Mouse (Mus musculus): ENCODE results near the gene Efhc1. TPM values are rescaled to one million over a fixed set of nuclear protein-coding genes. Genes with fewer than 3 reads are reported as not detected.
A peak's percentile ranks its signal among the peaks of the same experiment; 100 is the strongest.

The Efhc1 gene
- polyA plus RNA-seq (2014; fragmentation: Nextera tagmentation; extraction: Ambion mirVana) = 1.3 and 2.0 TPM in 2 replicates

DNA sequence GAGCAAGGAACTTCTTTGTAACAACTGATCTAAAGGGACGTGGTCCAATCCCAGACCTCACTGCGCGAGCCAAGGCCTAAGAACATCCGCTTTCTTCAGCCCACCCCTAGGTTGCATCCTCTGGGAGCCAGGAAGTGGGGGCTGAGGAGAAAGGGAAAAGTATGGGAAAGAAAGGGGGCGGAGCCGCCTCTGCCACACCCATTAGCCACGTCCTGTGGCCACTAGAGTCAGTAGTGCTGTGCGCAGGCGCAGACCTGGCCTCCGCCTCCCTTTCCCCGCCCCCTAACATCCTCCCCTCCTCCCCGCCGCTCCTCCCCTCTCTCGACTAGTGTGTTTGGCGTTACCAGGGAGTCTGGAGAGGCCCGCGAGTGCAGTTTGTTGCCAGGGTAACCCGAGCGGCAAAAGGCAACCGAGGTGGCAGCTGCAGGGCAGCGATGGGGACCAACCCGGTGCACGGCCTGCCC is at the start of gene Efhc1:
TSS of gene Efhc1 (plus strand) at position 327 of the 464 bp plus-strand sequence.
- H3K27ac ChIP-seq (ENCODE audit: low read depth, low read length) = peak within 1 kb of the TSS; percentile 89
- H3K36me3 ChIP-seq (ENCODE audit: control insufficient read depth, insufficient read depth, low read length) = no peaks in the 10 kb centered on the region
- no peaks in the 10 kb centered on the region for H3K9me3 ChIP-seq (ENCODE audit: control insufficient read depth, low read length)
- H3K4me1 ChIP-seq (ENCODE audit: control insufficient read depth, insufficient read depth, low read length) = 0 out of 2 replicates have a peak, but pooled peaks cover 3% of the 10 kb centered on the region
- H3K27me3 ChIP-seq (ENCODE audit: control insufficient read depth, insufficient read depth, low read length) = no peaks in the 10 kb centered on the region
- peak within 1 kb of the TSS; percentile 42 for H3K4me3 ChIP-seq (ENCODE audit: low read depth, low read length)
- WGBS = 2% methylated on average over 22 of the region's 23 CpGs
- DNase-seq (ENCODE audit: low spot score) (peak; percentile 96), ATAC-seq (ENCODE audit: insufficient read depth, low FRiP score, low TSS enrichment) (peak; percentile 98)
- H3K9ac ChIP-seq (ENCODE audit: low read length) = peak within 1 kb of the TSS; percentile 70
- peak within 1 kb of the TSS; percentile 70 for H3K4me2 ChIP-seq (ENCODE audit: low read depth)

DNA sequence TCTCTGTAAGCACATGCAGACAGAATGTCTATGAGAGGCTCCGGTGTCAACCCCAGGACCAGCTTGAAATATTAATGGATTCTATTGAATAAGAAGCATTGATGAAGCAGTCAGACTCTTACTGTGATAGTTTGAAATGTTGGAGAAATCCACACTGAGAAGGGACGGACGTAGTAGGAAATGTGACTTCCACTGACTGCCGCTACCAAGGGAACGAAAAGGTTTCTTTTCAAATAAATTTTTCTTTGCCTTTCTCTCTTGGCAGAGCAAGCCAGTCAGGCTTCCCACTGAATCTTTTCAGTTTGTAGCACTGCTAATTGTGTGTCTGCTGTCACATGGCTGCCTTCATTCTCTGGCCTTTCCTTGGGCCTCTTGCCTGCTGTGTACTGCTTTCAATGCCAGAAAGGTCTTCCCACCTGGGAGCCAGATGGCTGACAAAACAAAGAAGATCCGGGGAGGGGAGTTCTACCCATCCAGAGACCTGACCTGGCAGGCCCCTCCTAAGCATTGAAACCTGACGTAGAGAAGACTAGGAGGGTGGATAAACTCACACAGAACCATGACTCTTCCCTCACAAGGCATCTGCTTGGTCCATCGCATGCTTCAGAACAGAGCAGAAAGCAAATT is 45.8 kb upstream of the Efhc1 start:
- WGBS = 66% methylated on average over 8 of the region's 8 CpGs
- no peaks in the 10 kb centered on the region for H3K27me3 ChIP-seq (ENCODE audit: control insufficient read depth, insufficient read depth, low read length)
- H3K36me3 ChIP-seq (ENCODE audit: control insufficient read depth, insufficient read depth, low read length) = no peaks in the 10 kb centered on the region
- H3K4me3 ChIP-seq (ENCODE audit: low read depth, low read length) = no peak overlapping the region
- peak; percentile 71 for ATAC-seq (ENCODE audit: insufficient read depth, low FRiP score, low TSS enrichment)
- no peak overlapping the region for H3K27ac ChIP-seq (ENCODE audit: low read depth, low read length)
- no peak overlapping the region for H3K9ac ChIP-seq (ENCODE audit: low read length)
- no peaks in the 10 kb centered on the region for H3K9me3 ChIP-seq (ENCODE audit: control insufficient read depth, low read length)
- H3K4me1 ChIP-seq (ENCODE audit: control insufficient read depth, insufficient read depth, low read length) = no peaks in the 10 kb centered on the region
- no peak overlapping the region for H3K4me2 ChIP-seq (ENCODE audit: low read depth)
- no peak for DNase-seq (ENCODE audit: low spot score)

DNA sequence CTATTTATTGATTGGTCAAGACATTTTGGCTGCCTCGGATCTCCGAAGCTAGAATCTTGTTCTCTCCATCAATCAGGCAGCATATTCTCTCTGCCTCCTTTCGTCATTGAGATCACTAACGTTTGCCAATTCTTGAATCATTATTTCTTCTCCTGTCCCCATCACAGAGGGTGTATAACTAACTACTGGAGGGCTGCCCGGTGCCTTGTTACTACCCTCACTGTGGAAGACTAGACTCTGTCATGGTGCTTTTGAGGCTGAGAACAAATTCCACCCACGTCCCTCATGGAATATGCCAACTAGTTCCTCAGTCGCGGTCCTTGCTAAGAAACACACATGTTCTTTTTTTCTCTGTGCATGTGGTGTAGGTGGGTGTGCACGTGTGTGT is 45.3 kb upstream of the Efhc1 start:
- Histone ChIP-seq H3K4me3 (ENCODE audit: low read depth, low read length) (no peak overlapping the region), H3K9ac (ENCODE audit: low read length) (no peak overlapping the region), H3K27ac (ENCODE audit: low read depth, low read length) (no peak overlapping the region), H3K27me3 (ENCODE audit: control insufficient read depth, insufficient read depth, low read length) (no peaks in the 10 kb centered on the region), H3K4me2 (ENCODE audit: low read depth) (no peak overlapping the region), H3K9me3 (ENCODE audit: control insufficient read depth, low read length) (no peaks in the 10 kb centered on the region), H3K36me3 (ENCODE audit: control insufficient read depth, insufficient read depth, low read length) (no peaks in the 10 kb centered on the region), H3K4me1 (ENCODE audit: control insufficient read depth, insufficient read depth, low read length) (no peaks in the 10 kb centered on the region)
- DNase-seq (ENCODE audit: low spot score) (no peak), ATAC-seq (ENCODE audit: insufficient read depth, low FRiP score, low TSS enrichment) (no peak)
- 84% methylated on average over 9 of the region's 9 CpGs for WGBS

DNA sequence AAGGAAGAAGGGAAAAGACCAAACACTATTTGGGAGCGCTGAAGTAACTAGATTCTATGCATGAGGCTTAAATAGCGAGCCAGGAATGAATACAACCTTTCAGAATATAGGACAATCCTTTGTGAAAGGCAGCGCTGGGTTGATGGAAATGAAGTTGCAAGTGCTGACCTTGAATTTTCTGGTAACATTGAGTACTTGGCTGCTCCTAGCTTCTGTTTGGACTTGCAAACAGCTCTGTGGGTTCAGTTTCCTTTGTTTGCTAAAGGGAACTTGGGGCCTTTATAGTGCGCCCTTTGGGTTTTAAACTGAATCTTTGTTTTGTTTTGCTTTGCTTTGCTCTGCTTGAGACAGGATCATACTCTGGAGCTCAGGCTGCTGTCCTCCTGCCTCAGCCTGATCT is 42.9 kb upstream of the Efhc1 start:
- WGBS = 42% methylated on average over 4 of the region's 4 CpGs
- H3K4me2 ChIP-seq (ENCODE audit: low read depth) = no peak overlapping the region
- no peaks in the 10 kb centered on the region for H3K27me3 ChIP-seq (ENCODE audit: control insufficient read depth, insufficient read depth, low read length)
- H3K4me3 ChIP-seq (ENCODE audit: low read depth, low read length) = no peak overlapping the region
- no peaks in the 10 kb centered on the region for H3K36me3 ChIP-seq (ENCODE audit: control insufficient read depth, insufficient read depth, low read length)
- ATAC-seq (ENCODE audit: insufficient read depth, low FRiP score, low TSS enrichment) (no peak), DNase-seq (ENCODE audit: low spot score) (no peak)
- H3K27ac ChIP-seq (ENCODE audit: low read depth, low read length) = no peak overlapping the region
- H3K4me1 ChIP-seq (ENCODE audit: control insufficient read depth, insufficient read depth, low read length) = no peaks in the 10 kb centered on the region
- H3K9ac ChIP-seq (ENCODE audit: low read length) = no peak overlapping the region
- no peaks in the 10 kb centered on the region for H3K9me3 ChIP-seq (ENCODE audit: control insufficient read depth, low read length)

DNA sequence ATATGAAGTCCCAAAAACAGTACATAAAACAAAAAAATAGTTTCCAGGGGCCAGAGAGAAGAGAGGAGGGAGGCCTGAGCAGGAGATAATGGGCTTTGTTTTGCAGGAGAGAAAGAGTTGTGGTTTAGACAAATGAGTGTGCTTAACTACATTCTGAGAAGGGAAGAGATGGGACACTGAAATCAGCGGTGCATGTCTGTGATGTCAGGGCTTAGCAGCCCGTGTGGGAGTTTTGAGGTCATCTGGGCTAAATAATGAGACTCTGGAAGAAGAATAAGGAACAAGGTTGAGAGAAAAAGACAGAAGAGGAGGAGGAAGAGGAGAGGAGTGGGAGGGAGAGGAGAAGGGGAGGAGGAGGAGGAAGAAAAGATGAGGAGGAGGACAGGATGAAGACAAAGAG is 39.3 kb upstream of the Efhc1 start:
- WGBS = 39% methylated on average over 2 of the region's 2 CpGs
- Histone ChIP-seq H3K36me3 (ENCODE audit: control insufficient read depth, insufficient read depth, low read length) (no peaks in the 10 kb centered on the region), H3K4me3 (ENCODE audit: low read depth, low read length) (no peak overlapping the region), H3K27ac (ENCODE audit: low read depth, low read length) (no peak overlapping the region), H3K4me2 (ENCODE audit: low read depth) (no peak overlapping the region), H3K9ac (ENCODE audit: low read length) (no peak overlapping the region), H3K27me3 (ENCODE audit: control insufficient read depth, insufficient read depth, low read length) (no peaks in the 10 kb centered on the region), H3K9me3 (ENCODE audit: control insufficient read depth, low read length) (no peaks in the 10 kb centered on the region), H3K4me1 (ENCODE audit: control insufficient read depth, insufficient read depth, low read length) (no peaks in the 10 kb centered on the region)
- no peak for DNase-seq (ENCODE audit: low spot score)
- ATAC-seq (ENCODE audit: insufficient read depth, low FRiP score, low TSS enrichment) = no peak

DNA sequence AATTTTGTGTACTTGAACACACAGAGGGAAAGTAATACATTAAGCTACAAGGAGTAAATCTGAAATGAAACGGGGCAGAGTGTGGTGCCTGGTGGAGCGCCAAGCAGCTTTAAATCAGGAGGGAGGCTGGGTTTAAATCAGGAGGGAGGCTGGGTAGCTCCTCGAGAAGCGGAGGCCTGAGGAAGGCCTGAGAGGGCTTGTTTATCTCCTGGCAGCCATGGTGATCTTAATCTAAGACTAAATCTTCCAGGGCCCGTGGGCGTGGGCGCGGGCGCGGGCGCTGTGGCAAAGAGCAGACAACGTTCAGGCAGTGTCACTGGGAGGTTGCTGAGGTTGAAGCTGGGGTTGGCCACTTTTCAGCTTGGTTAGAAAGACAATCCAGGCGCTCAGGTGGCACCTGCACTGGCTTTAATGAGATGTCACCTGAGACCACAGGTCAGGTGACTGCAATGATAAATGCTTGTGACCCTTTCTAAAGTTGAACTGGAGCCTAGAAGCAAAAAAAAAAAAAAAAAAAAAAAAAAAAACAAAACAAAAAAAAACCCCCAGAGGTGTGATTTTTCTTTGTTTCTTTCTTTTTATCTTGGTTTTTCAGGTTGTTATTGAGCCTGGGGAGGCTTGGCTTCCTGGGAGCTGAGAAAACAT is 38.8 kb upstream of the Efhc1 start:
- H3K4me3 ChIP-seq (ENCODE audit: low read depth, low read length) = no peak overlapping the region
- no peaks in the 10 kb centered on the region for H3K9me3 ChIP-seq (ENCODE audit: control insufficient read depth, low read length)
- DNase-seq (ENCODE audit: low spot score) = no peak
- H3K27ac ChIP-seq (ENCODE audit: low read depth, low read length) = no peak overlapping the region
- H3K27me3 ChIP-seq (ENCODE audit: control insufficient read depth, insufficient read depth, low read length) = no peaks in the 10 kb centered on the region
- no peaks in the 10 kb centered on the region for H3K4me1 ChIP-seq (ENCODE audit: control insufficient read depth, insufficient read depth, low read length)
- H3K36me3 ChIP-seq (ENCODE audit: control insufficient read depth, insufficient read depth, low read length) = no peaks in the 10 kb centered on the region
- 0 out of 2 replicates have a peak, but pooled peaks have one; percentile 24 for ATAC-seq (ENCODE audit: insufficient read depth, low FRiP score, low TSS enrichment)
- H3K4me2 ChIP-seq (ENCODE audit: low read depth) = no peak overlapping the region
- WGBS = 70% methylated on average over 13 of the region's 13 CpGs
- no peak overlapping the region for H3K9ac ChIP-seq (ENCODE audit: low read length)

DNA sequence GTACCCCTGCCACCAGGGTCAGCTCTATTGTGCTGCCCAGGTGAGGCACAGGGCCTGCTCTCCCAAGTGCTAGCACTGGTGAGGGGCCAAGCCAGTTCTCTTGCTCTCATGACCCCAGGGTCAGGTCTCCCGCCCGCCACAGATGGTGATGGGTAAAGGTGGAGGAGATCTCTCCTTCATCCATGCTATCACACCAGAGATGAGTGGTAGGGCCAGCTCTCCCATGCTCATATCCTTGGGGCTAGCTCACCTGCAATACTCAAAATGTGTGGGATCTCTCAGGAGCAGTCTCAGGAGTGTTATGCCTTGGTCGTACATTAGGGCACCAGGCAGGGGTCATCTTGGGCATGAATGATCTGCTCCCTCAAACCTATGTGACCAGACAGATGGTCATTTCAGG is 36.7 kb upstream of the Efhc1 start:
- no peak for ATAC-seq (ENCODE audit: insufficient read depth, low FRiP score, low TSS enrichment)
- no peak overlapping the region for H3K9ac ChIP-seq (ENCODE audit: low read length)
- H3K27ac ChIP-seq (ENCODE audit: low read depth, low read length) = no peak overlapping the region

DNA sequence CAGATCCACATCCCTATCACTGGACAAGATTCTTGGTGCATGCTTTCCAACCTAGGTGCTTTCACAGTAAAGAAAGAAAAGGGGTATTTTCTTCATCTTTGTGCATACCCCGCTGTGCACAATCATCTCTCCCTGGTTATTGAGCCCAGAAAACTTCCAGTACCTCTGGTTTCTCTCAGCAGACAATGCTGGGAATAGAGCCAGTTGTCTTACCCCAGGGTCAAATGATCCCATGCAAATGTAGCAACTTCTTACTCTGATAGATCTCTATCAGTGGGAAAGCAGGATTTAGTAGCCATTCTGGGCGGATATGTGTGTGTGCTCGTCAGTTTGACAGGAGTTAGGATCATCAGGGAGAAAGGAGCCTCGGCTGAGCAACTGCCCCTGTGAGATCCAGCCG is 35.8 kb upstream of the Efhc1 start:
- 89% methylated on average over 5 of the region's 5 CpGs for WGBS
- Histone ChIP-seq H3K27ac (ENCODE audit: low read depth, low read length) (no peak overlapping the region), H3K4me1 (ENCODE audit: control insufficient read depth, insufficient read depth, low read length) (no peaks in the 10 kb centered on the region), H3K36me3 (ENCODE audit: control insufficient read depth, insufficient read depth, low read length) (no peaks in the 10 kb centered on the region), H3K9me3 (ENCODE audit: control insufficient read depth, low read length) (no peaks in the 10 kb centered on the region), H3K4me2 (ENCODE audit: low read depth) (no peak overlapping the region), H3K9ac (ENCODE audit: low read length) (no peak overlapping the region), H3K4me3 (ENCODE audit: low read depth, low read length) (no peak overlapping the region), H3K27me3 (ENCODE audit: control insufficient read depth, insufficient read depth, low read length) (no peaks in the 10 kb centered on the region)
- ATAC-seq (ENCODE audit: insufficient read depth, low FRiP score, low TSS enrichment) (no peak), DNase-seq (ENCODE audit: low spot score) (no peak)

More for the DNA sequence above, 36.7 kb upstream of the Efhc1 start:
- H3K4me1 ChIP-seq (ENCODE audit: control insufficient read depth, insufficient read depth, low read length) = no peaks in the 10 kb centered on the region
- no peak overlapping the region for H3K4me2 ChIP-seq (ENCODE audit: low read depth)
- no peak overlapping the region for H3K4me3 ChIP-seq (ENCODE audit: low read depth, low read length)
- WGBS = 85% methylated on average over 3 of the region's 3 CpGs
- H3K9me3 ChIP-seq (ENCODE audit: control insufficient read depth, low read length) = no peaks in the 10 kb centered on the region
- no peak for DNase-seq (ENCODE audit: low spot score)
- H3K27me3 ChIP-seq (ENCODE audit: control insufficient read depth, insufficient read depth, low read length) = no peaks in the 10 kb centered on the region
- no peaks in the 10 kb centered on the region for H3K36me3 ChIP-seq (ENCODE audit: control insufficient read depth, insufficient read depth, low read length)

DNA sequence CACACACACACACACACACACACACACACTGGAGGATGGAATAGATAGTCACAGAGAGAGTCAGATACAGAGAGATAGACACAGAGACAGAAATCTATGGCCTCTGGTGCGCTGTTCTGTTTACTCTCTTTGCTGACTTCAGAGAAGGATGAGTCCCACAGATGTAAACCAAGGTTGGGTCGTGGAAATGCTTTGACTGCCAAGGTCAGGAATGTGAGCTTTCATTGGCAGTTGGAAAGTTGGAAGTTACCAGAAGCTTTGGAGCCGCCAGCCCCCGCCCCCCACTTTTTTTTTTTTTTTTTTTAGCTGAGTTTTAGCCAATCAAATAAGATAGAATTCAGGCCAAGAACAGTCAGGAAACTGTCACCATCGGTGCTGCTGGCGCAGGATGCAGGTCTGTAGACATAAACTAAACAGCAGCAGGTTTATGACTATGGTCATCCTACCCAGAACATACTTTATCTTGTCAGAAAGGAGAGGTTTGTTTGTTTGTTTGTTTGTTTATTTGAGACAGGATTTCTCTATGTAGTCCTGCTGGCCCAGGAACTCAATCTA is 33.9 kb upstream of the Efhc1 start:
- no peak for DNase-seq (ENCODE audit: low spot score)
- no peak overlapping the region for H3K4me2 ChIP-seq (ENCODE audit: low read depth)
- H3K27ac ChIP-seq (ENCODE audit: low read depth, low read length) = no peak overlapping the region
- H3K9me3 ChIP-seq (ENCODE audit: control insufficient read depth, low read length) = no peaks in the 10 kb centered on the region
- H3K27me3 ChIP-seq (ENCODE audit: control insufficient read depth, insufficient read depth, low read length) = no peaks in the 10 kb centered on the region
- no peak overlapping the region for H3K9ac ChIP-seq (ENCODE audit: low read length)
- H3K4me1 ChIP-seq (ENCODE audit: control insufficient read depth, insufficient read depth, low read length) = no peaks in the 10 kb centered on the region
- ATAC-seq (ENCODE audit: insufficient read depth, low FRiP score, low TSS enrichment) = no peak
- H3K4me3 ChIP-seq (ENCODE audit: low read depth, low read length) = no peak overlapping the region
- 89% methylated on average over 6 of the region's 6 CpGs for WGBS
- H3K36me3 ChIP-seq (ENCODE audit: control insufficient read depth, insufficient read depth, low read length) = no peaks in the 10 kb centered on the region
